Mouse (Mus musculus): ENCODE results near the gene Ctxn1.
"Not testable (repeated sequence)": the region's sequence is repeated elsewhere in the genome, so short reads cannot be mapped to it uniquely, and the experiment has no call there.

Ctxn1 gene

DNA sequence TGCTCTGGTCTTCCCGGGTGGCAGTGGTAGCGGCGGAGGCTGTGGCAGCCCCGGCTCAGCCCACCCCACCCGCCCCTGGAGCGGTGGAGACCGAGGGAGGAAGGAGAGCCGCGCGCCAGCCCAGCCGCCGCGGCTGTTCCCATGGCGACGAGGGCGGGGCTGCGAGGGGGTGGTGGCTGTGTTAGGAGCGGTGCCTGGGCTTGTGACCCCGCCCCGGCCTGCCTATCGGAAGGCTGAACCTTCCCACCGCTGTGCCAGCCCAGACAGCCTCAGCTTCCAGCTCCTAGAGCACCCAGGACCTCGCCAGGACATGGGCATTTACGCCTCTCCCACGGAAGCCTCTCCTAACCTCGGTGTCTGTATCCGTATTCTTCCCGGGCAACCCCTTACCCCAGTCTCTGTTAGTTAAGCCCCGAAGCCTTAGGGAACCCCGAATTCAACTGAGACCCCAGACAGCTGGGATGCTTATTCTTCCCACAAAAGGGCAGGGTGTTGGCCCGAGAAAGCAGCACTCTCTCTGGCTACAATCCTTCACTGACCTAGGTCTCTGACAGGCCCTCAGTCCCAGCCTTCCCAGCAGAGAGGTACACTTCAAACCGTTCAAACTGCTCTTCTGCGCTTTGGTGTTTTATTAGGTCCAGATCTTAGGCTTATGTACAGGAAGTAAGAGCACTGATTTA, at the start of gene Ctxn1:
Gene Ctxn1 (minus strand): TSS at position 150 of the 680 bp plus-strand sequence.
- peak; percentile 95 for DNase-seq

- DNase-seq = no peak
Observed at GRCm38 (mm10) chr8:4305838-4306237, 46.8 kb upstream of the Ctxn1 start.

- DNase-seq = no peak
Observed at GRCm38 (mm10) chr8:4304124-4304547, 45.1 kb upstream of the Ctxn1 start.

DNA sequence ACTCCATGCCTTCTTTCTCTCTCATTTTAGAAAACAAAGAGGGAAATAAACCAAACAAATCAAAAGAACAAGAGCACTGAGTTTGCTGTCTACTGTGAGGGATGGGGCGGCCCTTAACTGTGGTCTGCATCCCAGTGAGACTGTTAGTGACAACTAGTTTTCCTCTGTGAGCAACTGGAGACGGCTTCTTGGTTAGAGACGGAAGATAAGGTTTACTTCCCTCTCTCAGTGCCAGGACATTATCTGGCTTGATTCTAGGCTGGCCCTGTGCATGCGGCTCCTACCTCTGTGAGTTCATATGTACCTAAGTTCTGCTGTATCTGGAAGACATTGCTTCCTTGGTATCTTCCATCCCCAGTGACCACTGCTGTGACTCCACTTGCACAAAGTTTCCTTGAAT, 38.7 kb upstream of the Ctxn1 start:
- no peak for DNase-seq

DNA sequence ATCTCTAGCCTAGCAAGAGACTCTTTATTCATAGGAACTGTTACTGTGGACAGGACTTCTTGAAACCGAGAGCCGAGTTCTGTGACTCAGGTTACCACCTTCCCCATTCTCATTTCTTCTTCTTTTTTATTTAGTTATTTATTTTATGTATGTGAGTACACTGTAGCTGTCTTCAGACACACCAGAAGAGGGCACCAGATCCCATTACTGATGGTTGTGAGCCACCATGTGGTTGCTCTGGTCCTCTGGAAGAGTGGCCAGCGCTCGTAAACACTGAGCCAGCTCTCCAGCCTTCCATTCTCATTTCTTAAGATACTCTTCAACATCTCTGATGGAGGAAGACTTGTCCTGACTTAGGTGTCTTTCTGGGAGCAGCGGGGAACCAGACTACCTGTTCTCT, 33.7 kb upstream of the Ctxn1 start:
- DNase-seq = no peak

GRCm38 (mm10) chr8:4276111-4276465, 17.0 kb upstream of the Ctxn1 start:
- no peak for DNase-seq

DNA sequence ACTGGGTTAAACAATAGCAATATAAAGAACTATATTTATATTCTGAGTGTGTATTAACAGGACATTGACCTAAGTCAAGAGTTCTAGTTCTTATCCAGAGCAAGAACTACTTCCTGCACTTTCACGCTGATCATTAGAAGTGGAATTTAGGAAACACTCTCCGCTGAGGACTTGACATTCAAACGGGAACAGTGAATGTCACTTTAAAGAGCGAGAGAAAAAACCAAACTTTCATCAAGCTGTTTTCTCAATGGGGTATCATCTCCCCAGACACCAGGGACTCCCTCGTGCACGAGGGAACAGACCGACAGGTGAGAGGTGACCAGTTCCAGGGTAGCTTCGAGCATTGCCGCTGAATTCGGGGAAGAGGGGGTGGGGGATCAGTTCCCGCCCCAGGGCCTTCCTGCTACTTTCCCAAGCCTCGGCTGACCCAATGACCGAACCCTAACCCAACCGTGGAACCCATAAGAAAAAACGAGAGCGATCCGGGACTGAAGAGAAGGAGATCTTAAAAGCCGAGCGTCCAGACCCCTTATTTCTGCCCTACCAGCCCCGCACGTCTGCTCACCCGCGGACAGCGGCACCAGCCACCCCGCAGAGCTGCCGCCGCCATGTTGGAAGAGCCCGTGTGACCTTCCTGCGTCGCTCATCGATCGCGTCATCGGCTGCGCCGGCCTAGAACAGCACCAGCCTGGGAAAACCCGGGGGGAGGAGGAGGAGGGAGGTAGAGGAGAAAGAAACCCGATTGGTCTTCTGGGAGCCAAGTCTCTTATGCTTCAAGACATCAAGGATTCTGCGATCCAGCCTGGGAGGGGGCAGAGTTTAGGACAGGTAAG, 16.4 kb upstream of the Ctxn1 start, which contains the start of gene Timm44:
Gene Timm44 (minus strand): TSS at position 639 of the 836 bp plus-strand sequence.
- DNase-seq = peak; percentile 96

DNA sequence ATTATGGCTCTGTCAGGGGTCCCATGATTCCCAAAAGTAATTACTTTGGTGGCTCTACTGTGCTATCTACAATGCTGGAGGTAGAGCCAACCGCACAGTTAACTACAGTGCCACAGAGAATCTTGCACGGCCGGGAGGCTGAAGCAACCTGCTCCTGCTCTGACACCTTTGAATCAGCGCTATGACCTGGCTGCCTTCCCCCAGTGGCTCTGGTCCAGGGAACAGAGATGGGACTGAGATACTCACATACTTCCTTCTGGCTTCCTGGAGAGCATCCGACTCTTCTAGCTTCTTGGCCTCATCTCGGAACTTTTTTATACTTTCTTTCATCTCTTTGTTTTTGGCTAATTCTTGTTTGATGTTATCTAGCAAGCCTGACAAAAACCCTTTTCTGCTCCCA, 10.5 kb upstream of the Ctxn1 start:
- no peak for DNase-seq

GRCm38 (mm10) chr8:4267627-4268026, 8.6 kb upstream of the Ctxn1 start:
- peak; percentile 36 for DNase-seq

- DNase-seq = no peak
Observed at GRCm38 (mm10) chr8:4265160-4265914, 6.3 kb upstream of the Ctxn1 start.

DNA sequence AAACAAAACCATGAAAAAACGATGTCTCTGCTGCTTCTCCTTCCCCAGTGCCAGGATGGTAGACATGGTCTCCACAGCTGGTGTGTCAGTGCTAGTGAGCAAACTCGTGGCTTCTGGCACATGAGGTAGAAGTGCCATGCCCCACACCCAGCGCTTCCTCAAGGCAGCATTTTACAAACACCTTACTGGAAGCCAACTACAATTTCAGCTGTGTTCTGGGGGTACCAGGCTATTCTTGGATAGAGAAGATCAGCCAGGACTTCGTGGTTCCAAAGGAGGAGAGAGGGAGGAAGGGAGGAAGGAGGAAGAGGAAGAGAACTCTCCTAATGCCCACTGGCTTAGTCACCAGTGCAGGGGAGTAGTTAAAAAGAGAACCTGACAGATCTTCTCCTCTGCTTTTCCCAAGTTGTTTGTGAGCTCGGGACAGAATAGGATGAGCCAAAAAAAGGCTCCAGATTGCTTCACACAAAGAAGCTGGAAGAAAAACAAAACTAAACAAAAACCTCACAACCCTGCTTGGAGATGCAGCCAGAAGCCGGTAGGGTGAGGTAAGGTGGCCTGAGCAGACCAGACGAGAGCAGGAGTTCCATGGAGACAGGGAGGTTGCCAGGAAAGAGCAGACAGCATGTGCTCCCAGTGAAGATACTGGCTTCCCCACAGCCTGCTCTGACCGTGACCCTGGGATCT, 4.2 kb upstream of the Ctxn1 start:
- no peak for DNase-seq

DNA sequence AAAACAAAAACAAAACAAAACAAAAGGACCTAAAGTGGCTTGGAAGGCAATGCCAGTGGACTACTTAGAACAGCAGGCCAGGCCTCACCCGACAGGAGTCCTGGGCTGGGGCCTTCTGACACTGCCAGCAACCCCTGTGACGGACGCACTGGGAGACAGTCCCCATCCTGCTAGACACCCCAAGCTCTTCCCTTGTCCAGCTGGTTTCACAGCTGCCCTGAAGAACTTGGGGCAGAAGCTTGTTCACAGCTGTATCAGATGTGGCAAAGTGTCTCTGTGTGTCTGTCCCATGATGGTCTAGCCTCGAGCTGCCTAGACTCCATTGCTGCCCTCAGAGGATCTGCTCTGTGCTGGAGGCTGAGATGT, 714 bp upstream of the Ctxn1 start:
- DNase-seq = no peak

- DNase-seq = peak; percentile 30
Observed at GRCm38 (mm10) chr8:4258678-4259077, 396 bp downstream of the Ctxn1 start.

GRCm38 (mm10) chr8:4258233-4258632, 841 bp downstream of the Ctxn1 start:
- peak; percentile 61 for DNase-seq

GRCm38 (mm10) chr8:4257350-4257749, 1.7 kb downstream of the Ctxn1 start:
- no peak for DNase-seq

DNA sequence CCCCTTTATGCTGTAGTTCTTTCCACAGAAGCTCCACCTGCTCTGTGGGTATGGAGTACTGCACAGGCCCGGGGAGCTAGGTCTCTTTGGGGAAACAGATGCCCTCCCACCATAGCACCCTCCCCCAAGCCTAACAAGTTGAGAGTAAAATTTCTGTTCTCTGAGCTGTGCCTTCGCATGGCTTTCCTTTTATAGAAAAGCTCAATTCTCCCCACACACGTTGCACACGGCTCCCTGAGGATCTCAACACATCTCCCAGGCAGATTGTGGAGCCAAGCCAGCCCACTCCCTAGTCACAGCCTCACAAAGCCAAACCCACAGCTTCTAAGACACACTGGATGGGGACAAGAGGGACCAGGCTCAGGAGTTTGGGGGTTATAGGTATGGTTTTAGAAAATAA, 2.2 kb downstream of the Ctxn1 start:
- no peak for DNase-seq

DNA sequence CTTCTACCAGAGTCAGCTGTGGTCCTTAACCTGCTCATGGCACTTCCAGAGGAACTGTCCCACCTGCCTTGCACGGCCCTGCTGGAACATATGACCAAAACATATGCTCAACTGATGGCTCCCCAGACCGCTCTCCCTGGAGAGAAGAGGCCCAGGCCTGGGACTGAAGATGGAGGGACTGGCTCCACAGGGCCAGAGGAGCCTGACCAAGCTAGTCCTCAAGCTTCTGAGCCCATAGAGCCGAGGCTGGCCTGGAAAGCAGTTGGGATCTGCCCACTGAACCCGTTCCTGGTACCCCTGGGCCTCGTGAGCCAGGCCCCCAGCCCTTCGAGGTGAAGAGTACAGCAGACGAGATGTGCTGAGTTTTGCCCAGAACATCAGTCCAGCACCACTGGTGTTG, 3.6 kb downstream of the Ctxn1 start:
- not testable (repeated sequence) for DNase-seq

DNA sequence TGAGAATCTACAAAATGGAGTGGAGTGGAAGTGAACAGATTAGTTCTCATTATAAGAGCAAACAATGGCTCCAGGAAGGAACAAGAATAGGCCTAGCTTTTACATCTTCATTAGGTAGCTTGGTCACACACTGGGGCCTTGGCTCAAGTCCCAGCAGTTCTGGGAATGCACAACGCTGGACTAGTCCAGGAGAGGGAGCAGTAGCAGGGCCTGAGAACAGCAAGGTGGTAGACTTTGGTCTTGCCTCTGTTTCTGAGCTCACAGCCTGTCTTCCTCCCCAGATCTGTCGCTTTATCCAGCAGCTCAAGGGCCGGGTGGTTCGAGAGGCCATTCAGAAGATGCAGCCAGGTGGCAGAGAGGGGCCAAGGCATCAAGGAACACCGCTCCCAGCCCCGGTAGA, 5.1 kb downstream of the Ctxn1 start:
- DNase-seq = peak; percentile 88

- DNase-seq = peak; percentile 97
Observed at GRCm38 (mm10) chr8:4252934-4253841, 5.9 kb downstream of the Ctxn1 start, which contains the start of gene Snapc2. Gene Snapc2, plus strand, starts transcription at chr8:4253080.

GRCm38 (mm10) chr8:4252116-4252760, 6.8 kb downstream of the Ctxn1 start:
- DNase-seq = no peak

DNA sequence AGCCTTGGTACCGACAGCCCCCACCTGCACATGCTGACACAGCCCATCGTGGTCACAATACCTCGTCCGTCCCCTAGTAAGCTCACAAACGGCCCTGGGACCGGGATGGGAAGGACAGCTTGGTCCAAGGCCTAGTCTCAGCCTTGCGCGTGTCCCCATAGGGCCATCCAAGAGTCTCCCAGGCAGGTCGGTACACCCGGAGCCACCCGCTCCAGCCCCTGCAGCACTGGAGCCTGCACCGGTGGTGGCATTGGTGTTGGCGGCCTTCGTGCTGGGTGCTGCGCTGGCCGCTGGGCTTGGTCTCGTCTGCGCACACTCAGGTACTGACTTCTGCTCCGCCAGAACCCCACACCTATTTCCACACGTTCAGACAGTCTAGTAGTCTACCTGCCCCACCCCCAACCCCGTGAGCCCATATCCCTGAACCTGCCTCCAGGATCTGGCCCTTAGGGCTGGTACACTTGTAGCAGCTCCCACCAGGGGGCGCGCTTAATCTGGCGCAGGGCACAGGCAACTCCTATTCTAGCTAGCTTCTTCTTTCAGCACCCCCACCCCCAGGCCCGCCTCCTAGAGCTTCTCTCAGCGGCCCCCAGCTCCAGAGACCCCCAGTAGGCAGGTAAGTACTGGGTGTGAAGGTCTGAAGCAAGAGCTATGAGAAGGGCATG, 8.6 kb downstream of the Ctxn1 start:
- DNase-seq = peak; percentile 85
